Comparison of ENCODE assay signal across 21 mouse cellular contexts in the genomic region with DNA sequence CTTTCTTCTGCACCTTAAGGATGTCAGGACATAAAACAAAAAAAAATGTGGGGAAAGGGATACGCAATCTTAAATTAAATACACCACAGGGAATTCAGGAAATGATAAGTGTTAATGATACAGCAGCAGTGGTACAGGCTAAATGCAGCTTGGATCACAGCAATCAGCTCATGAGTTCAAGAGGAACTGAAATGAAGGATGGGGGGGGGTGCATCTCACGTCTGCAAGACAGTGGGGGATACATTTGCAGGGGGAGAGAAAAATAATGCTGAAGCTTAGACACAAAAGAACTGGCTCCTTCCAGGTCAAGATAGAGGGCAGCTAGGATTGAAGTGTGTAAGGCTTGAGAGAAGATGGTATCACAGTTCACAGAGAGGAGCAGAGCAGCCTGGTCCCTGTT. TPM values are rescaled to one million over a fixed set of nuclear protein-coding genes. Genes with fewer than 3 reads are reported as not detected.
DNase-seq lines count a peak whose midpoint lies in the region; ATAC-seq and TF ChIP-seq lines count a peak whose summit lies in the region.
"Had no signal": no experiment of that assay in that cellular context is flagged by ENCODE, and none has a peak within 500 bp of the region (broad histone marks: within the 10 kb centered on the region; RNA-seq: fewer than 3 reads in every experiment).

No protein-coding gene starts in this region.

- H3K36me3 ChIP-seq in forebrain, embryonic 11.5 days (ENCODE audit: control insufficient read depth, insufficient read depth, low read length) = no peaks in the 10 kb centered on the region
- H3K36me3 ChIP-seq in forebrain, postnatal 0 days (ENCODE audit: insufficient read depth) = no peaks in the 10 kb centered on the region
- no peaks in the 10 kb centered on the region for H3K36me3 ChIP-seq in midbrain, embryonic 15.5 days (replicated peaks)
- no peaks in the 10 kb centered on the region for H3K36me3 ChIP-seq in midbrain, embryonic 13.5 days
- no peaks in the 10 kb centered on the region for H3K36me3 ChIP-seq in forebrain, embryonic 13.5 days (ENCODE audit: poor library complexity, severe bottlenecking)
- H3K36me3 ChIP-seq: embryonic facial prominence, embryonic 12.5 days; heart, embryonic 10.5 days; heart, embryonic 15.5 days had no signal

- no peak overlapping the region for H3K4me2 ChIP-seq in forebrain, embryonic 11.5 days (ENCODE audit: low read depth, low read length, severe bottlenecking)
- no peak overlapping the region for H3K4me2 ChIP-seq in forebrain, postnatal 0 days (ENCODE audit: low read depth)
- H3K4me2 ChIP-seq in midbrain, embryonic 15.5 days = no peak overlapping the region
- H3K4me2 ChIP-seq in midbrain, embryonic 13.5 days (replicated peaks) = no peak overlapping the region
- H3K4me2 ChIP-seq in forebrain, embryonic 13.5 days = no peak overlapping the region
- H3K4me2 ChIP-seq: embryonic facial prominence, embryonic 12.5 days; heart, embryonic 15.5 days had no signal

- H3K27ac ChIP-seq in forebrain, embryonic 11.5 days (ENCODE audit: low read depth, low read length) = peak overlapping the region; percentile 25; the same call in 1 of the 2 replicates
- no peak overlapping the region for H3K27ac ChIP-seq in forebrain, postnatal 0 days (ENCODE audit: low read depth, low read length)
- no peak overlapping the region for H3K27ac ChIP-seq in midbrain, embryonic 15.5 days
- no peak overlapping the region for H3K27ac ChIP-seq in midbrain, embryonic 13.5 days
- no peak overlapping the region for H3K27ac ChIP-seq in forebrain, embryonic 13.5 days
- H3K27ac ChIP-seq: embryonic facial prominence, embryonic 12.5 days; heart, embryonic 10.5 days; heart, embryonic 15.5 days; hindbrain, postnatal 0 days had no signal

- no peak for TF ChIP-seq CTCF in forebrain, postnatal 0 days (IDR thresholded peaks at IDR 0.05; ENCODE audit: low read depth)

- no peaks in the 10 kb centered on the region for H3K27me3 ChIP-seq in forebrain, embryonic 11.5 days (ENCODE audit: control insufficient read depth, insufficient read depth, low read length)
- H3K27me3 ChIP-seq in forebrain, postnatal 0 days (ENCODE audit: insufficient read depth, low read length) = no peaks in the 10 kb centered on the region
- no peaks in the 10 kb centered on the region for H3K27me3 ChIP-seq in midbrain, embryonic 15.5 days (replicated peaks)
- H3K27me3 ChIP-seq in midbrain, embryonic 13.5 days = no peaks in the 10 kb centered on the region
- H3K27me3 ChIP-seq in forebrain, embryonic 13.5 days = no peaks in the 10 kb centered on the region
- H3K27me3 ChIP-seq: CH12.LX; embryonic facial prominence, embryonic 12.5 days; heart, embryonic 15.5 days; Patski had no signal

- no peak for DNase-seq in forebrain, embryonic 11.5 days (ENCODE audit: low spot score)
- DNase-seq in forebrain, postnatal 0 days = no peak
- no peak for DNase-seq in adrenal gland, postnatal 10 days
- DNase-seq: adrenal gland, postnatal 25 days; cerebellum, adult 2 months; cerebellum, postnatal 10 days; gastrocnemius, postnatal 36 days; heart, adult 11 months; heart, postnatal 14 days; kidney, adult 11 months had no signal

- WGBS in forebrain, embryonic 11.5 days = 57% methylated on average over 2 of the region's 2 CpGs
- 43% methylated on average over 2 of the region's 2 CpGs for WGBS in forebrain, postnatal 0 days
- WGBS in midbrain, embryonic 15.5 days = 41% methylated on average over 2 of the region's 2 CpGs
- WGBS in midbrain, embryonic 13.5 days = 38% methylated on average over 2 of the region's 2 CpGs
- 36% methylated on average over 2 of the region's 2 CpGs for WGBS in forebrain, embryonic 13.5 days

- ATAC-seq in forebrain, embryonic 11.5 days (replicated peaks; ENCODE audit: low FRiP score) = peak; percentile 57; the same call in 1 of the 2 replicates
- no peak for ATAC-seq in forebrain, postnatal 0 days
- 0 out of 2 replicates have a peak, but pooled peaks have one; percentile 14 for ATAC-seq in midbrain, embryonic 15.5 days (replicated peaks)
- no peak for ATAC-seq in midbrain, embryonic 13.5 days
- peak; percentile 39; the same call in 1 of the 2 replicates for ATAC-seq in forebrain, embryonic 13.5 days
- ATAC-seq: activated CD4-positive, CD25-positive, alpha-beta regulatory T cell, adult 4 months; hindbrain, postnatal 0 days; Patski had no signal

- no peak overlapping the region for H3K4me3 ChIP-seq in forebrain, embryonic 11.5 days (ENCODE audit: low read depth, low read length)
- H3K4me3 ChIP-seq in forebrain, postnatal 0 days (ENCODE audit: low read depth, low read length) = no peak overlapping the region
- no peak overlapping the region for H3K4me3 ChIP-seq in midbrain, embryonic 15.5 days
- no peak overlapping the region for H3K4me3 ChIP-seq in midbrain, embryonic 13.5 days (replicated peaks)
- H3K4me3 ChIP-seq in forebrain, embryonic 13.5 days = no peak overlapping the region
- H3K4me3 ChIP-seq: embryonic facial prominence, embryonic 12.5 days; heart, embryonic 10.5 days; heart, embryonic 15.5 days had no signal

- H3K9me3 ChIP-seq in forebrain, embryonic 11.5 days (ENCODE audit: control insufficient read depth, low read length) = no peaks in the 10 kb centered on the region
- H3K9me3 ChIP-seq in forebrain, postnatal 0 days (ENCODE audit: low read length) = no peaks in the 10 kb centered on the region
- H3K9me3 ChIP-seq in midbrain, embryonic 15.5 days = no peaks in the 10 kb centered on the region
- no peaks in the 10 kb centered on the region for H3K9me3 ChIP-seq in midbrain, embryonic 13.5 days
- H3K9me3 ChIP-seq in forebrain, embryonic 13.5 days (replicated peaks) = no peaks in the 10 kb centered on the region
- H3K9me3 ChIP-seq: embryonic facial prominence, embryonic 12.5 days; heart, embryonic 10.5 days; heart, embryonic 15.5 days had no signal

- H3K4me1 ChIP-seq in forebrain, embryonic 11.5 days (replicated peaks; ENCODE audit: control insufficient read depth, insufficient read depth, low read length) = peaks cover 4% of the 10 kb centered on the region; the same call in 1 of the 2 replicates
- H3K4me1 ChIP-seq in forebrain, postnatal 0 days (ENCODE audit: insufficient read depth) = no peaks in the 10 kb centered on the region
- no peaks in the 10 kb centered on the region for H3K4me1 ChIP-seq in midbrain, embryonic 15.5 days
- H3K4me1 ChIP-seq in midbrain, embryonic 13.5 days (replicated peaks) = peaks cover 22% of the 10 kb centered on the region
- H3K4me1 ChIP-seq in forebrain, embryonic 13.5 days = peaks cover 26% of the 10 kb centered on the region
- H3K4me1 ChIP-seq: heart, embryonic 10.5 days had no signal

- H3K9ac ChIP-seq in forebrain, embryonic 11.5 days (ENCODE audit: low read length) = no peak overlapping the region
- no peak overlapping the region for H3K9ac ChIP-seq in forebrain, postnatal 0 days
- no peak overlapping the region for H3K9ac ChIP-seq in midbrain, embryonic 15.5 days
- no peak overlapping the region for H3K9ac ChIP-seq in midbrain, embryonic 13.5 days (replicated peaks)
- no peak overlapping the region for H3K9ac ChIP-seq in forebrain, embryonic 13.5 days
- H3K9ac ChIP-seq: embryonic facial prominence, embryonic 12.5 days; heart, embryonic 15.5 days had no signal

RNA-seq across cellular contexts. Expression of a gene that starts 42.8 kb away (rescaled TPM):
- 79.1 and 79.3 TPM in 2 replicates for polyA plus RNA-seq in forebrain, embryonic 11.5 days (2014; fragmentation: Nextera tagmentation; extraction: Ambion mirVana)
- total RNA-seq in forebrain, postnatal 0 days (2014; rRNA removed) = 47.1 and 48.3 TPM in 2 replicates
- 18.9 and 25.4 TPM in 2 replicates for polyA plus RNA-seq in forebrain, postnatal 0 days (2015; fragmentation: Nextera tagmentation; extraction: Ambion mirVana)
- polyA plus RNA-seq in midbrain, embryonic 15.5 days (2015; fragmentation: Nextera tagmentation; extraction: Ambion mirVana) = 16.5 and 22.3 TPM in 2 replicates
- 28.5 and 35.0 TPM in 2 replicates for polyA plus RNA-seq in midbrain, embryonic 13.5 days (2015; fragmentation: Nextera tagmentation; extraction: Ambion mirVana)
- 86.5 and 88.2 TPM in 2 replicates for polyA plus RNA-seq in forebrain, embryonic 13.5 days (2015; fragmentation: Nextera tagmentation; extraction: Ambion mirVana)
- 1 to 10 TPM; 5.0 to 5.2 TPM for total RNA-seq in adrenal gland, postnatal 10 days (2021)
- total RNA-seq: CH12.LX; hematopoietic stem cell, adult 5-6 weeks had no signal
- polyA plus RNA-seq: Patski had no signal

Comparison
In these comparisons a context has a peak if more than half of its experiments do, and no peak if none do; other contexts are left out.
1. ATAC-seq: peak in forebrain, embryonic 11.5 days (single experiment), midbrain, embryonic 15.5 days (single experiment) and forebrain, embryonic 13.5 days (single experiment); none in forebrain, postnatal 0 days (single experiment) and midbrain, embryonic 13.5 days (single experiment).